Mouse (Mus musculus): ENCODE measurements around the gene Tmem132d.

GRCm38 (mm10) chr5:127979329-127980002 lies 453.4 kb downstream of the Tmem132d start:
- TF ChIP-seq CTCF (IDR thresholded peaks at IDR 0.05; ENCODE audit: insufficient read depth, low read length) = no peak
- TF ChIP-seq POLR2A (IDR thresholded peaks at IDR 0.05; ENCODE audit: borderline replicate concordance, extremely low read depth, low read depth, low read length) = no peak
